Mouse (Mus musculus) liver (tissue): ENCODE measurements at regions not wholly inside any gene's neighbourhood (a gene's known extent, or its start where the extent isn't known, plus 50 kb on each side); places are given as distances from the start of the nearest gene placed in this dataset.
"Not testable (repeated sequence)": the region's sequence is repeated elsewhere in the genome, so short reads cannot be mapped to it uniquely, and the experiment has no call there.

Experiments used
- DNase-seq: peaks from one replicate; pipeline ENCODE4 v3.0.0-alpha.2; 2020; ENCODE audit warnings: mixed read lengths

GRCm38 (mm10) chr3:58233296-58233695 is 181.2 kb upstream of the Tsc22d2 start:
- DNase-seq, result no peak

GRCm38 (mm10) chr3:58234846-58235630 is 179.5 kb upstream of the Tsc22d2 start:
- DNase-seq, result no peak

- DNase-seq, result no peak
Observed at GRCm38 (mm10) chr3:58238111-58238510, 176.4 kb upstream of the Tsc22d2 start.

GRCm38 (mm10) chr3:58240775-58241174 is 173.7 kb upstream of the Tsc22d2 start:
- no peak for DNase-seq

- DNase-seq, result no peak
Observed at GRCm38 (mm10) chr3:58245361-58245760, 169.2 kb upstream of the Tsc22d2 start.

GRCm38 (mm10) chr3:58247989-58248388 is 166.5 kb upstream of the Tsc22d2 start:
- no peak for DNase-seq

GRCm38 (mm10) chr3:58253942-58254341 is 160.6 kb upstream of the Tsc22d2 start:
- DNase-seq, result no peak

GRCm38 (mm10) chr3:58267606-58268325 is 146.7 kb upstream of the Tsc22d2 start:
- DNase-seq, result no peak

- DNase-seq, result not testable (repeated sequence)
Observed at GRCm38 (mm10) chr3:58271441-58271840, 143.1 kb upstream of the Tsc22d2 start.

- no peak for DNase-seq
Observed at GRCm38 (mm10) chr3:58281291-58281690, 133.2 kb upstream of the Tsc22d2 start.

GRCm38 (mm10) chr3:58284371-58284770 is 130.1 kb upstream of the Tsc22d2 start:
- DNase-seq, result not testable (repeated sequence)

- peak; percentile 11 for DNase-seq
Observed at GRCm38 (mm10) chr3:58295810-58296209, 118.7 kb upstream of the Tsc22d2 start.

- DNase-seq, result no peak
Observed at GRCm38 (mm10) chr3:58300213-58300612, 114.3 kb upstream of the Tsc22d2 start.

- DNase-seq, result no peak
Observed at GRCm38 (mm10) chr3:58300801-58301485, 113.6 kb upstream of the Tsc22d2 start.

- no peak for DNase-seq
Observed at GRCm38 (mm10) chr3:58302322-58302721, 112.2 kb upstream of the Tsc22d2 start.

- DNase-seq, result no peak
Observed at GRCm38 (mm10) chr3:58303746-58304145, 110.8 kb upstream of the Tsc22d2 start.

GRCm38 (mm10) chr3:58309601-58310000 is 104.9 kb upstream of the Tsc22d2 start:
- DNase-seq, result no peak

GRCm38 (mm10) chr3:58310390-58310789 is 104.1 kb upstream of the Tsc22d2 start:
- DNase-seq, result no peak

GRCm38 (mm10) chr3:58311104-58311685 is 103.3 kb upstream of the Tsc22d2 start:
- DNase-seq, result no peak

- no peak for DNase-seq
Observed at GRCm38 (mm10) chr3:58312623-58313022, 101.9 kb upstream of the Tsc22d2 start.

GRCm38 (mm10) chr3:58315236-58315635 is 99.3 kb upstream of the Tsc22d2 start:
- no peak for DNase-seq

GRCm38 (mm10) chr3:58317240-58317639 is 97.3 kb upstream of the Tsc22d2 start:
- no peak for DNase-seq

- no peak for DNase-seq
Observed at GRCm38 (mm10) chr3:58318756-58319155, 95.8 kb upstream of the Tsc22d2 start.
